Mouse (Mus musculus): Measurements from ENCODE around the gene Gm29797. TPM values are rescaled to one million over a fixed set of nuclear protein-coding genes. Genes with fewer than 3 reads are reported as not detected.

Gene Gm29797
- 0.18 and 0.44 TPM in 2 replicates for polyA plus RNA-seq (2015; fragmentation: Nextera tagmentation; extraction: Ambion mirVana)

DNA sequence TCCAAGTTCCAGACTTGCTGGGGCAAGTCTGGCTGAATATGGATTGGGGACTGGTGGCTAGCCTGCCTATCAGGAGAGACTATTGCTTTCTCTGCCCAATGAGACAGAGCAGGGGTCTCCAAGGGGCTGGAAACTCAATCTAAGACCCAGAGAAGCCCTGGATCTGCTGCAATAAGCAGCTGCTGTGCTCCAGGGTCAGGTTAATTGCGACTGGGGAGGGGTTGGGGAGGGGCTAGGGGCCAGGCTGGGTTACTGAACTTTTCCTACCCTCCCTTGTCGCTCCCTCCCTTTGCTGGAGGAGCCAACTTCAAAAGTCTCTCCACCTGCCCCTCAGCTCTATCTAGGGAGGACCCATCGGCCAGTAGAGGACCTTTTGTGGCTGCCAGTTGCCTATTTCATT lies at the start of gene Gm29797:
TSS of gene Gm29797 (plus strand) at position 301 of the 400 bp plus-strand sequence.
- no peak for DNase-seq (ENCODE audit: low spot score)

DNA sequence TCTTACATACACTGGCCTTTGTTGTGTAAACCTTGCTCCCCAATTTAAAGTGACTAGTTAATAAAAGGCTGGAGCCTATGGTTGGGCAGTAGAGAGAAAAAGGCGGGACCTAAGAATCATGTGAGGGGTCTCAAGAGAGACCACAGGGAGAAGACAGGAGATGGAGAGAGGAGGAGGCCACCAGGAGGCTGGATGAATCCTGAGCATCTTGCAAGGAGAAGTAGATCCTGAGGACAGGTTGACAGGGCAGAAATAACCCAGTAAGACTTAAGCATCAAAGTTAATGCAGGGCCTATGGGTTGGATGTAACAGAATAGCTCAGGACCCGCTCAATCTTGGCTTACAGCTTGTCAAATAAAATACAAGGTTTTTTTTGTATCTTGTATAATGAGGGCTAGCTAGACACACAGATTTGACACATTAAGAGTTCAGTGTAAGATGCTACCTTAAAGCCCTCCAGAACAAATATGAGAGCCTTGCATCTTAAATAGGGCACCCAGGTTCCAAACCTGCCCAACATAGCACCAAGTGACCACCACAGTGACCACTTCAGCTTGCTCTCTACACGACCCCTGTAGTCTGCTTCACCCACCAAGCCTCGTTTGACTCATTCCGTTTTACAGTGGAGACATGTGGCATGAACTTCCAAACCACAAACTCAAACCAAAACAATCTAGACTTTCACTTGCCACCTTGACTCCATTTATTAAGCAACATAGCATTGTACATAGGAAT lies 37.9 kb upstream of the Gm29797 start:
- no peak for DNase-seq (ENCODE audit: low spot score)

DNA sequence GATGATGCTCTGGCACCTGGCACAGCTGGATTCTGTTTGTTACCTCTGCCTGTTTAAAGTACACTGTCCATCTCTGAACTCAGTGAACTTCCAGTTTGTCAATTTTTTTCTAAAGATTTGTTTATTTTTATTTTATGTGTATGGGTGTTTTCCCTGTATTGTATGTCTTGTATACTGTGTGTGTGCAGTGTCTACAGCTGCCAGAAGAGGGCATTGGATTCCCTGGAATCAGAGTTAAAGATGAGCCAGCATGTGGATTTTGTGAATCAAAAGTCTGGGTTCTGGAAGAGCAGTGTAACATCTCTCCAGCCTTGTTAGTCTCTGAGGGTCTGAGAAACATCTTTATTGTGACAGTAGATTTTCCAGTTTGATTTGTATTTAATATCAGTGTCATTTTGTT lies 33.4 kb upstream of the Gm29797 start:
- DNase-seq (ENCODE audit: low spot score): no peak

DNA sequence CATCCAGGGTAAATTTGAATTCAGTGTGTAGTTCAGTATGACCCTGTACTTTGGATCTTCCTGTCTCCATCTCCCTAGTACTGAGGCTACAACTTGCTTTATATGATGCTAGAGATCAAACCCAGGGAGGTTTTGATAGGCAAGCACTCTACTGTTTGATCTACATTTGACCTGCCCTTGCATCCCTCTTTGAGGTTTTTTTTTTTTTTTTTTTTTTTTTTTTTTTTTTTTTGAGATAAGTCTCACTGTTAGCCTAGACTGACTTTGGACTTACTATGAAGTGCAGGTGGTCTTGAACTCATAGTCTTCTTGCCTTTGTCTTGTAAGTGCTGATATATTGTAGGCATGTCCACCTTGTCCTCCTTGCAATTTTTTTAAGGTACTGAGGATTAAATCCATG lies 28.4 kb upstream of the Gm29797 start:
- DNase-seq (ENCODE audit: low spot score): no peak

DNA sequence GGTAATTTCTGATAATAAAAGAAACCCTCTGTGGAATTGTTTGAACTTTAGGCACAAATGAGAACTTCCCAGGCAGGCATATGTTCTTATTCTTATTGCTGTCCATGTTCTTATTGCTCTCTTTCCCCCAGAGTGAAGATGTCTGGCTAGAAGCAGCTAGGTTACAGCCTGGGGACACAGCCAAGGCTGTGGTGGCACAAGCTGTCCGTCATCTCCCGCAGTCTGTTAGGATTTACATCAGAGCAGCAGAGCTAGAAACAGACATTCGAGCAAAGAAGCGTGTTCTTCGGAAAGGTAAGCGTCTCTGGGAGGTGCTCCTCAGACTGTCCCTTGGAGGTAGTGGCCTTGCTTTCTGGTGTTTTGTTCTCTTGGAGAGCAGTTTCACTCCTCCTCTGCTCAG lies 24.2 kb upstream of the Gm29797 start:
- no peak for DNase-seq (ENCODE audit: low spot score)

DNA sequence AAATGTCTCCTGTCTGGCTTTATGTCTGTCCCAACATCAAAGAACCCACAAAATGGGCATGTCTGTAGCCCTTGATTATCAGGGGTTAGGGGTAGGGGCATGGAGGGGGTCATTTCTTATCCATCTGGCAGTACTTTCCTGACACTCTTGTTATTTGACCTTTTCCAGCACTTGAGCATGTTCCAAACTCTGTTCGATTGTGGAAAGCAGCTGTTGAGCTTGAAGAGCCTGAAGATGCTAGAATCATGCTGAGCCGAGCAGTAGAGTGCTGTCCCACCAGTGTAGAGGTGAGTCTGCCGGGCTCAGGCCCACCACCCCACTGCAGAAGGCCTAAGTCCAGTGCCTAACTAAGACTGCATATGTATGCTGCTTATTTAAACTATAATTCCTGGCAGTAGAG lies 21.0 kb upstream of the Gm29797 start:
- no peak for DNase-seq (ENCODE audit: low spot score)

DNA sequence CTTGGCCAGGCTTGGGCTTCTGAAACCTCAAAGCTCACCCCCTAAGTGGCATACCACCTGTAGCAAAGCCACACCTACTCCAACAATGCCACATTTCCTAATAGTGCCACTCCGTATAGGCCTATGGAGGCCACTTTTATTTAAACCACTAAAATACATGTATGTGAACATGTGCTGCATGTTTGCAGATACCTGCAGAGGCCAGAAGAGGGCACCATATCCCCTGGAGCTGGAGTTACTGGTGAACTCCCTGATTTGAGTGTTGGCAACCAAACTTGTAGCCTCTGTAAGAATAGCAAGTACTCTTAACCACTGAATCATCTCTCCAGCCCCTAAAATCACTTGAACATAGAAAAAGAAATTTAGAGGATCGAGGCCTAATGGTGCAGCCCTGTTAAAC lies 12.5 kb upstream of the Gm29797 start:
- DNase-seq (ENCODE audit: low spot score): peak; percentile 52

DNA sequence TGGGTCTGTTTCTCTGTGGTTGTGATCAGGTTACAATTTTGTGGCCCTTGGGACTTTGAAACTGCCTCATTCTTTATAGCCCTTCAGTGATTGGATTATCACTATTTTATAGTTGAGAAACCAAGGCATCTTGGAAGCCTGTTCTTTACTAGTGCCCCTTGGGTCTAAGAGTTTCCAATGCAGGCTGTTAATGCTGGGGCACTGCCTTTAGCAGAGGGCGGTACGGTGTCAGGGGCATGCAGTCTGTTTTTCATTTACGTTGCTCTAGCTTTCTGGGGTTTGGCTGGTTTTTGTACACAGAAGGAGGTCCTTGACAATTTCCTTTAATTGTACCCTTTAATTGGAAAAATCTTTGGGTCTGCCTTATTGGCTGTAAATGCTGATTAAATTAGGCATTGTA lies 11.2 kb upstream of the Gm29797 start:
- DNase-seq (ENCODE audit: low spot score): no peak

DNA sequence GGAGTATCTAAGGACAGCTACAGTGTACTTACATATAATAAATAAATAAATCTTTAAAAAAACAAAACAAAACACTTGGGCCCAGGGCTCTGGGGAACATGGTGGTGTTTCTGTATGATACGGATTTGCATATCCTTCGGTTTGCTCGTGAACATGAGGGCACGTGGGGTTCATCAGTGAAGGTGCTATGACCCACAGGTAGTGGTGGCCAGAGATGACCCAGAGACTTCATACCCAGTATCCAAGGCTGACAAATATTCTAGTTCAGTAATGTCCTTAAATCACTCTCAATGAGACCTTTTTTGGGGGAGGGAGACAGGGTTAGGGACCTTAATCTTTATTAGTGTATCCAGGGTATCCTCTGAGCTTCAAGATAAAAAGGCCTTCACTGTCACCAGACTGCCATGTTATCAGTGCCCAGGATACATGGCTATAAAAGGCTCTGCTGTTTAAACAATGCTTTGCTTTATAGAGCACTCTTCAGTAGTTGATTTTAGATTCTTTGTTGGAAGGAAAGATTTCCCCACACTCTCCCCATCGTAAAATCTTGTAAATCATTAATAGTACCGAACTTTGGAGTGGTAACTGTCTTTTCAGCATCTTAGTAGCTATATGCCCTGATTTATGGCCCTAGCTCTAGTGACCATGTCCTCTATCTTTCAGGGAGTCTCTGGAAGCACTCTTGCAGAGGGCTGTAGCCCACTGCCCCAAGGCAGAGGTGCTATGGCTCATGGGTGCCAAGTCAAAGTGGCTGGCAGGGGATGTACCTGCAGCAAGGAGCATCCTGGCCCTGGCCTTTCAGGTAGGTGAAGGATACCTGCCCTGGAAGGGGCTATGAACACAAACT lies 10.0 kb upstream of the Gm29797 start:
- DNase-seq (ENCODE audit: low spot score): no peak

DNA sequence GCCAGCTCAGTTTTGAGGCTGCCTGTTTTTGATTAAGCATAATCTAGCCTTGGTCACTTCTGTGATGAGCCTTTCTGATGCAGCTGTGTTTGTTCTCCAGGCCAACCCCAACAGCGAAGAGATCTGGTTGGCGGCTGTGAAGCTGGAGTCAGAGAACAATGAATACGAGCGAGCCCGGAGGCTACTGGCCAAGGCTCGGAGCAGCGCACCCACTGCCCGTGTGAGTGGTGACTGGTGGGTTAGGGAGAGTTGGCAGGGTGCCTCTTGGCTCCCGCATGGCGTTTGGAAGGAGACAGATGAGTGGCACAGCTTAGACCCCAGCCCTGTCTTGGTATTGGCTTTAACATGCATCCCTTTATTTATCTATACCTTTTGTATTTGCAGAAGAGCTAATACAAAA lies 7.9 kb upstream of the Gm29797 start:
- DNase-seq (ENCODE audit: low spot score): no peak

DNA sequence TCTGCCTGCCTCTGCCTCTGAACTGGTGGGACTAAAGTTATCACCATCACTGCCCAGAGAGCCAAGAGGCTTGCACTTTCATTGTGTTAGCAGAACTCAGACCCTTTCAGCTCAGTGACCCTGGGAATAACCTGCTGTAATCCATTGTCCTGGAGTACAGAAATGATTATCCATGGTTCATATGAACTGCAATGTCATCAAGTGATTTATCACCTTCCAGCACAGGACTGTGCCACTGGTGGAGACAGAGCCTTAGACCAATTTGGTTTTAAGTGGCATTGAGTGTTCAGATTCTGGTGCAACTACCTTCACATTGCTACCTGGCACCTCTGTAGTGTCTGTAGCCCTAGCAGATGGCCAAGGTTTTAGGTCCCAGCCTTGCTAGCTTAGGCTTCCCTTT lies 3.8 kb upstream of the Gm29797 start:
- no peak for DNase-seq (ENCODE audit: low spot score)

DNA sequence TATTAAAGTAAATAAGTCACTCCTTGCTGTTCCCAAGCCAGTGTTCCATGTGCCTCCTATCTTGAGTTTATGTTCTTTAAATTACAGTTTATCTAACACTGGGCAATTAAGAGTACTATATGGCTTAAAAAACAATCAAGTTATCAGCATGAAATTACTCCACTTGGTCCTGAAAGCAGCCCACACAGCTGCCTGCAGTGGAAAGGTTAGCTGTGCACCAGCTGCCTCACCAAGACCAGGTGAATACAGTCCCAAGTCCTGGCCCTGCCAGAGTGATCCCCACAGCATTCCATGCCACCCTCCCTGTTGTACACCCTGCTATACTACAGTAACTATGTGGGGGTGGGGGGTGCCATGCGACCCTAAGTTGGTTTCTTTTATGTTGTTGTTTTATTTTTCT lies 3.3 kb upstream of the Gm29797 start:
- no peak for DNase-seq (ENCODE audit: low spot score)

DNA sequence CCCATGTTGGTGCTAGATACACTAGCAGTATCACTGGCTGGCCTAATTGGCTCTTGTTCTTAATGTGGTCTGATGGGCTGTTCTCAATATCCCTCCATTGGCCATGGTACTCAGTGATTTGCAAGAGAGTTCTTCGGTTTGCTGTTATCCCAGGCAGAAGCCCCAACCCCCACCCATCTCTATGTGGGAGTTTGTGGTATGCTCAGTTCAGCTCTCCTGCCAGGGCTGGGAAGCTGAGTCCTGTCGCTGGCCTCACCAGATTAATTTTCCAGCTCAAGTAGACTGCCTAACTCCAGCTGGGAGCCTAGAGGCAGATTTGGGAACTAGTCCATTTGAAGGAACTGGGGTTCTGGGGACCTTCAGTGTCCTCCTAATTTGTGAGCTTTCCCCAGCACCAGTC lies 607 bp downstream of the Gm29797 start:
- no peak for DNase-seq (ENCODE audit: low spot score)

DNA sequence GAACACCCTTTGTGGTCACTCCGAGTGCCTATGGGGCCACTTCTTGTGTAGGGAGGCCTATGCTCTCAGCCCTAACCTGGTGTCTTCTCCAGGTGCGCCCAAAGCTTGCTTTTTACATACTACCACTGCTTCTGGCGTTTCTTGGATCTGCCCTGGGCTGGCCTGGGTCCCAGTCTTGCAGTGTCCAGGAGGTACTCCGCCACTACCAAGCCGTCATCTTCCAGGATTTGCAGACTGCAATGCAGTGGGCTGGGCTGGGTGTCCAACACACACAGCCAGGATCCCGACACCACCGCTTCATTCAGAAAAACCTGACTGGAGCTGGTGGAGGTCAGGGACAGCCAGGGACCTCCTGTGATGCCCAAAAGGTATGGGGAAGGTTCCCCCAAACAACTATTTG lies 1.7 kb downstream of the Gm29797 start:
- no peak for DNase-seq (ENCODE audit: low spot score)

DNA sequence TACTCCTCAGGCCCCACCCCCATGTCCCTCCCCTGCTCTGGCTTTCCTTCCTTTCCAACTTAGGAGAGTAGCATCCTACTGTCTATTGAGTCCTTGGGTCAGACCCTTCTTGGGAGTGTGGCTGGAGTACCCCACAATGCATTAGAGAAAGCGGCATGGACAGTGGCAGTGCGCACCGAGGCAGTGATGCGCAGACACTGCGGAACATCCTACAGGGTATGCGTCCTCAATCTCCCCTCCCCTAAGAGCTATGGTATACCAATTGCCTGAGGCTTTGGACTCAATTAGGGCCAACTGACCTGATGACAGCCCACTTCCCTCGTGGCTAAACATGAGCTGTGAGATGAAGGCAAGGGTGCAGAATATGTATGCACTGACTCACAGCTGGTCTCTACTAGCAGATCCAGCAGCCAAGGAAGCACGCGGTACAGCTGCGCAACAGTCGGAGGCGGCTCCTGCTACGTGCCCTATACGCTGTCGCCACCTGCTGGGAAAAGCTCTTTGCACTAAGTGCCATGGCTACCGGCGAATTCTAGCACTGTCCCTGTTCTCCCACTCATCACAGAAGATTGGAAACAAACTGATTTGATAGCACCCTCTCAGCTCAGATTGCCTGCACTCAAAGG lies 2.2 kb downstream of the Gm29797 start:
- peak; percentile 63 for DNase-seq (ENCODE audit: low spot score)

DNA sequence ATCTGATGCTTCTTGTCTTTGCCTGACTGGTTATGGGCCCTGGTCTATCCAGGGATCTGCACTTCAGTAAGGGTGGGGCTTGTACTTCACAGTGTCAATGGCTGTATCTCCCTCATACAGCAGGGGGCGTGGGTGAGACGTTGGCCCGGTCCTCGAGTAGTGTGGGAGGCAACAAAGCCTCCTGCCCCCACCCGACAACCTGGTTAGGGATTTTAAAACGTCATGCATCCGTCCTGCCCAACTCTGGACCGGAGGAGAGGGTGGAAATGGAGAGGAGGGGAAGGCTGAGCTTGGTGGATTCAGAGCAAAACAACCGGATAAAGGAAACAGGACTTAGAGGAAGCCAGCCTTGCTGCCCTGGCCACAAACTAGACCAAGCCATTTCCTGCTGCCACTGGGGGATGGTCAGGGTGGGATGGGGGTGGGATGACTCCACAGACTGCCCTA lies 2.8 kb downstream of the Gm29797 start:
- DNase-seq (ENCODE audit: low spot score): peak; percentile 78

DNA sequence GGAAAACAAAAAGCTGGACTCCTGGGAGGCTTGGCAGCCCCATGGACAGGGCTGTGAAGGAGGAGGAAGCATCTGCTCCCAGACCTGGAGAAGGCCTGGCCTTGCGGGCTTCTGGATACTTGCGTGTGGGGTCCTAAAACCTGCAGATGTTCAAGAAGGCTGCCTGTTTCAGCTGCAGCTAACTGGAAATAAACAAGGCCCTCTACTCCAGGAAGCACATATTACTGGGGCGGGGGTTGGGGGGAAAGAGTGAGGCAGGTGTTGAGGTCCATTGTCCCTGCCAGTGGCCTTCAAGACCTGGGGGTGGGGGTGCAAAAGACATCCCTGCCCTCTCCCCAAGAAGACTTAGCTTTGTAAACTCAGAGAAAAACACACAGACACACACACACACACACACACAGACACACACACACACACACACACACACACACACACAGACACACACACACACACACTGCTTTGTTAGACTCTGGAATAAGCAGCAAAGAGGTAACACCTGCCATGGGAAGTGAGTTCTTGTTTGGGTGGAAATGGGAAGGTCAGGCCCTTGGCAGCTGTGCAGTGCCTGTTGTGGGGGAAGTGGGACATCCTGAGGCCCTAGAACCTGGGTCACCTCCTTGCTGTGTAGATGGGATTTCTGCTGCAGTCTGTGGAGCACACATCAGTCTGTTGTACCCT lies 5.9 kb downstream of the Gm29797 start:
- no peak for DNase-seq (ENCODE audit: low spot score)

DNA sequence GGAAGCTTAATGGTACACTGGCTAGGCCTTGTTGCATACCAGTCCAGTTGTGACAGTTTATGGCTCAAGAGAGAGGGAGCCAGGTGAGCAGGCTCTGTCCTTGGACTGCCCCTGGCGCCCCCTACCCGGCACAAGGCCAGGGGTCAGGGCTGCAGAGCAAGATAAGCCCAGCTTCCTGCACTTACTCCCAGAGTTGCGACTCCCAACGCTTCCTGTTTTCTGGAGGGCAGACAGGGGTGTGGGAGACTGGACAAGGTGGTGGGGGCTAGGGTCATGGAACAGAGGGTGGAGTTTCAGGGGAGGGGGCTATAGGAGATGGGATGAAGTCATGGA lies 6.4 kb downstream of the Gm29797 start:
- no peak for DNase-seq (ENCODE audit: low spot score)

DNA sequence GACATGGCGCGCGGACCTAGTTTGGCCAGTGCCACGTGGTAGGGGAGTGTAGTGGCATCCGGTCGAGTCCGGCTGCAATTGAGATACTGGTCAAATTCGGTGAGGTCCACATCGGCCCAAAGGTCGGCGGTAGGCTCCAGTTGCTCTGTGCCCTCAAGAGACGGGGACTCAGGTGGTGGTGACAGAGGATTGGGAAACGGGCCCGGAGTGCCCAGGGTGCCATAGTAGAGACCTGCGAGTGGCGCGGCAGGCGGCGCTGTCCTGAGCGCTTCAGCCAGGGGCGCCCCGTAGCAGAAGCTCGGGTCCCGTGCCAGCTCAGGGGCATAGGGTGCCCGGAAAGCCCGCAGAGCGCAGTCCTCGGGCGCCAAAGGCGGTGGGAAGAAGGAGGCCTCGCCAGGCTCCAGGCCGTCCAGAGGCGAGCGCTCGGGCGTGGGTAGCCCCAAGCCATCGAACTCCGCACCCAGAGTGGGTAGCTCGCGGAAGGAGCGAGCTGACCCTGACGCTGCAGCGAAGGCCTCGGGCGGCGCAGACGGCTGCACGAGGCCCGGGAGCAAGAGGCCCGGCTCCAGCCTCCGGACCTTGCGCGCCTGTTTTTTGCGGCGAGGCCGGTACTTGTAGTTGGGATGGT lies 13.6 kb downstream of the Gm29797 start:
- no peak for DNase-seq (ENCODE audit: low spot score)

DNA sequence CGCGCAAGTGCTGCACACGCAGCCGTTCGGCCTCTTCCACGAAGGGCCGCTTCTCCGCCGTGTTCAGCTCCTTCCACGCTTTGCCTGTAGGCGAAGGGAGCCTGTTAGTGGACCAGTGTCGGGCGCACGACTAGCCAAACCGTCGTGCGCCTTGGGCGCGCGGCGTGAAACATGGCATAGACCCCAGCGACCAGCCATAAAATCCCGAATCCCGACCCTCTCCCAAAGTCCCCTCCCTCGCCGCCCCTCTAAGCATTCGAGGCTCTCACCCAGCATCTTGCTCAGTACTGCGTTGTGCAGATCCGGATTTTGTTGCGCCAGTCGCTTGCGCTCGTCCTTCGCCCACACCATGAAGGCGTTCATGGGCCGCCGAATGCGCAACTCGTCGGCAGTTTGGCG lies 14.1 kb downstream of the Gm29797 start:
- DNase-seq (ENCODE audit: low spot score): no peak

DNA sequence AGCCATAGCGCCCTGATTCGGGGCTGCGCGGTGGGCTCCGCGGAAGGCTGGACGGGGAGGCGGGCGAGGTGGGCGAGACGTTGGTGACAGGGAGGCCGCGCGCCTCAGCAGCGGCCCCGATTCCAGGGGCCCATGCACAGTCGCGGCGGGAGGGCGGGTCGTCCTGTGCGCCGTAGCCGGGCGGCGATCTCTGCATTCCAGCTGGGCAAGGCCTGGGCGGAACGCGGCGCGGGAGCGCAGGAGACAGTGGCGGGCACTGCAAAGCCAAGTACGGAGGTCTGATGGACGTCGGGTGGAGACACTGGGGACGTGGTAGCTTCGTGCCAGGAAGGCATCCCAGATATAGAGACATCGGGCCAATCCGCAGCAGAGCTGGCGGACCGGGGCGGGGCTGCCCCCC lies 14.5 kb downstream of the Gm29797 start, which contains the start of gene Sox18:
TSS of gene Sox18 (minus strand) at position 315 of the 400 bp plus-strand sequence.
- no peak for DNase-seq (ENCODE audit: low spot score)

All from thymus, postnatal 0 days (tissue).